Mouse (Mus musculus) heart, postnatal 25 days (tissue): ENCODE results near the gene Itpr1. TPM values are rescaled to one million over a fixed set of nuclear protein-coding genes. Genes with fewer than 3 reads are reported as not detected.

Source experiments
- DNase-seq: peaks from one replicate; pipeline ENCODE4 v3.0.0; 2022; ENCODE audit warnings: low spot score
- intact Hi-C: fragments of 180-260 bp; cut with DNase I; formaldehyde crosslinking; loops from one replicate; pipeline ENCODE4 v1.15.1; 2025
- total RNA-seq, 2 experiments: library from RNA; stranded (reverse); gene quantifications; 2 replicates each; pipeline ENCODE4 v1.2.3; 2021

Itpr1 gene
- total RNA-seq, 2 experiments from 2014 or later = 44.1 to 44.2 TPM

DNA sequence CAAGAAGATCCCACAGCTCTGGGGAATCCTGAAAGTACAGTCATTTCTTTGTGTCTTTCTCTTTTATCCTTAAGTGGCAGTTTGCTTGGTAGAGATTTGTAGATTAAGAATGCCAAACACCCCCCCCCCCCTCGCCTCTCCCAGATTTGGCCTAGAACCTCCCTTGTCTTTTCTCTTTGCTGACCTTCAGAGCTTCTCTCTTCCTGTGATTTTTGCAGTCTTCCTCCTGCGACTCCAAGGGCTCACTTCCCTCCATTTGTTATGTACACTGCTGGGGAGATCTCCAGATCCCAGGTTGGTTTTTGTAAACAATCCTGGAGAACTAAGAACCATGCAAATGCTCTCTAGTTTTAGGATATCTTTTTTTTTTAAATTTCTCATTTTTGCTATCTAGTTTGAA lies 45.7 kb downstream of the Itpr1 start:
- intact Hi-C loops = no loop called here
- no peak for DNase-seq

- DNase-seq = no peak
- intact Hi-C loops = no loop called here
Measured at GRCm38 (mm10) chr6:108259671-108260070, 46.8 kb downstream of the Itpr1 start.

DNA sequence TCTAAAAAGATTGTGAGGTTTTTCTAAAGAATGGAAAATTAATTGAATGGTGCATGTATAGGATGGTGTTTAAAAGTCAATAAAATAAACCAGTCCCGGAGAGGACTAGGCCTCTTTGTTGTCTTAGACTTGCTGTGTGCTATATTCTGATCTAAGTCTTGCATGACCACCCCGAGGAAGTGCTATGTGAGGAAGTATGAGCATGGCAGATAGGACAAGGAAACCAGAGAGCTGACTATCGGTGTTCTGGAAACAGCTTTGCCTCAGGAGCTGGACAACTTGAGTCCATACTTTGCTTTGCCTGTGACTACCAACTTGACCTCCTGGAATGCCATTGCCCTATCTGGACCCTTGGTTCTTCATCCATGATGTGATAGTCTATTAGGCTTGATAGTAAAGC lies 48.6 kb downstream of the Itpr1 start:
- DNase-seq = no peak
- intact Hi-C loops = no loop called here

DNA sequence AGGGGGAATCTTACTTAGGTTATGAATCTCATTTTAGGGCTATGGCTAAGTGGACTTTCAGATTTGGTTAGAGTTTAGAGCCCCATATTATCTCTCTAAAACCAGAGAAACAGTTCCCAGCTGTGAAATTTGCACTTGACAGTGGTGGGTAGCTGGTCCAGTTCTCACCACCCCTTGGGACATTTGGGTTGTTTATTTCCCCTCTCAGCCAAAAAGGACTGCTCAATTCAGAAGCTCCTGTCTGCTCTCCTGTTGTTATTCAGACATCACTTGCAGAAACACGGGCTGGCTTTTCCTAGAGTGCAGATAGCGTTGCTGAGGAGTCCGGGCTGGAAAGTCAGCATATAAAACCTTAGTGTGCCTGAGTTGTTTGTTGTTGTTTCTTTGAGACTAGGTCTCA lies 51.3 kb downstream of the Itpr1 start:
- DNase-seq = no peak
- intact Hi-C loops = no loop called here

- intact Hi-C loops = no loop called here
- DNase-seq = no peak
Measured at GRCm38 (mm10) chr6:108273451-108273850, 60.6 kb downstream of the Itpr1 start.

GRCm38 (mm10) chr6:108274364-108275084 lies 61.6 kb downstream of the Itpr1 start:
- DNase-seq = no peak
- intact Hi-C loops = no loop called here

- intact Hi-C loops = no loop called here
- no peak for DNase-seq
Measured at GRCm38 (mm10) chr6:108276880-108277507, 64.1 kb downstream of the Itpr1 start.

DNA sequence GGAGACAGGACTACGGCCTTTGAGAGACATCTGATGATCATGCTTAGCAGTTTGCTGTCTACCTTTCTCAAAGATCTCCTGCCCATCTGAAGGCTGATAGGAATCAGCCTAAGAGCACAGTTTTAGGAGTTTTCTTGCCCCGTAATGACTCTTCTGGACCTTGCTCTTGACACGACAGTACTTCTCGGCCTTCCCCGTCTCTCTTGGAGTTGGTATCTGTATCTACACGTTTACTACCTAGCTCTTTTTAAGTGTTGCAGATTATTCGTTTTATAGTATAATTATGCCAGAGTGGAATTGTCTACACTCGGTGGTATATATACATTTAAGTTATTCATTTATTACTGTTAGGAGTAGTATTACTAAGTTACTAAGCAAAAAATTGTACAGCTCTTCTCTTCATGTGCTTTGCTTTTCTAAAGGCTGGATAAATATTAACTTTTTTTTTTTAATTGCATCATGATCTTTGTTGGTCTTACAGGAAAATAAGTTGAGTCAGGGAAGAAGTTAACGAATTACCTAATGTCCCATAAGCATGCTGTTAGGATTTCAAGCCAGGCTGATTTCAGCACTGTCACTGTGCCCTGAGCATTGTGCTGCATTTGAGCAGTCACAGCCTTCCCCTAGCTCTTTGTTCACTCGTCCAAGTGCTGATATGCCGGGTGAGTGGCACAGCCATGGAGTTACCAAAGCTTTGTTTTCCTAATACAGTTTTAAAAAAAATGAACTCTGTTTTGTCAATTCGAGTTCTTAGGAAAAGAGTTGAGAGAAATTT lies 64.9 kb downstream of the Itpr1 start:
- intact Hi-C loops = no loop called here

GRCm38 (mm10) chr6:108278826-108279630 lies 66.1 kb downstream of the Itpr1 start:
- intact Hi-C loops = no loop called here
- no peak for DNase-seq

More for the DNA sequence above, 64.9 kb downstream of the Itpr1 start:
- no peak for DNase-seq

DNA sequence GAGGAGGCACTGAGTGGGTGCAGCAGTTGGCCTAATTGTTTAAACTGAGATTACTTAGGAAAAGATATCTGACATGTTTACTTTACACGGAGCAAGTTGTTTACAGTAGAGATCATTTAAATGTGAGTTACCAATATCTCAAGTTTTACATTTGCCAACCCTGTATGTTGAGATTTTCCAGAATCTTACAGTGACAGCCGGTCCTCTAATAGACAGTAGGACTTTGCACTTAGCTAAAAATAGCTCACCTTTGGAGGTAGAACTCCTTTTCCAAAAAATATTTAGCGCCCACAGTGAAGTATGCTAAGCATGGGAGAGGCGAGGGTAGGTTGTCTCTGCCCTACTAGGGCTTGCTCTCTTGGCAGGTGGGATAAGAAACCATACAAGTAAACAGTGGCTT lies 69.2 kb downstream of the Itpr1 start:
- intact Hi-C loops = no loop called here
- DNase-seq = no peak

DNA sequence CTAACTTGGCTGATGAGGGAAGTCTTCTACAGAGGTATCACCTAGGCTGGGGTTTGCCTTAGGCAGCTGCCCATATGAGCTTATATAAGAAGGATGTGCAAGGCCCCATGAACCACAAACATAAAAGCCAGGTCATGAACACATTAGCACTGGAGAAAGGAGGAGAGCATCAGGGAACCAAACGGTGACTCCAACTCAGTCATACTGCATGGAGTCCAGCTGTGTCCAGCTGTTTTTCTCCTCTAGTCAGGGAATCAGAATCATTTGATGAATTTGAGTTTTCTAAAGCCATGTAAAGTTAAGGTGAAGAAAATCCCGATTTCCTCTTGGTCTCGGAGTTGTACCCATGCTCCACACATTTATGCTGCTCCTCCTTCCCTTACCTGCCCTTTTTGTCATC lies 69.7 kb downstream of the Itpr1 start:
- DNase-seq = no peak
- intact Hi-C loops = no loop called here

DNA sequence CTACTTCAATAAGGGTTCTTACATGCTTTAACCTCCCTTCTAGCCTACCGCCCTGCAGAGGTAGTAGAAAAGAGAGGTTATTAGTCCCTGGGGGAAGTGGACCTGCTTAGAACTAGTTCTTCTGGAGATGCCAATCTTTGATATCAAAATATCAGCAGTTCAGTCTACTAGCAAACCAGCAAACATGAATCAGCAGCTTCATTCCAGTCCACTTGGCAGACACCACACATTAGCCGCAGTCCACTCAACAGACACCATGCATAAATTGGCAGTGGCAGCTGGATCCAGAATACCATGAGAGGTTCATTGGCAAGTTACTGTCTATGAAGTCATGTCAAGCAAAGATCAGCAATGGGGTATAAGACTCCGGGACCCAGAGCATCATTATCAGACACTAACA lies 71.8 kb downstream of the Itpr1 start:
- intact Hi-C loops = no loop called here
- no peak for DNase-seq

- intact Hi-C loops = no loop called here
- DNase-seq = no peak
Measured at GRCm38 (mm10) chr6:108288979-108289378, 76.1 kb downstream of the Itpr1 start.

GRCm38 (mm10) chr6:108290978-108291377 lies 78.1 kb downstream of the Itpr1 start:
- intact Hi-C loops = no loop called here
- no peak for DNase-seq

GRCm38 (mm10) chr6:108291556-108291955 lies 78.7 kb downstream of the Itpr1 start:
- intact Hi-C loops = no loop called here
- DNase-seq = no peak

- intact Hi-C loops = no loop called here
- DNase-seq = no peak
Measured at GRCm38 (mm10) chr6:108301856-108302255, 89.0 kb downstream of the Itpr1 start.

DNA sequence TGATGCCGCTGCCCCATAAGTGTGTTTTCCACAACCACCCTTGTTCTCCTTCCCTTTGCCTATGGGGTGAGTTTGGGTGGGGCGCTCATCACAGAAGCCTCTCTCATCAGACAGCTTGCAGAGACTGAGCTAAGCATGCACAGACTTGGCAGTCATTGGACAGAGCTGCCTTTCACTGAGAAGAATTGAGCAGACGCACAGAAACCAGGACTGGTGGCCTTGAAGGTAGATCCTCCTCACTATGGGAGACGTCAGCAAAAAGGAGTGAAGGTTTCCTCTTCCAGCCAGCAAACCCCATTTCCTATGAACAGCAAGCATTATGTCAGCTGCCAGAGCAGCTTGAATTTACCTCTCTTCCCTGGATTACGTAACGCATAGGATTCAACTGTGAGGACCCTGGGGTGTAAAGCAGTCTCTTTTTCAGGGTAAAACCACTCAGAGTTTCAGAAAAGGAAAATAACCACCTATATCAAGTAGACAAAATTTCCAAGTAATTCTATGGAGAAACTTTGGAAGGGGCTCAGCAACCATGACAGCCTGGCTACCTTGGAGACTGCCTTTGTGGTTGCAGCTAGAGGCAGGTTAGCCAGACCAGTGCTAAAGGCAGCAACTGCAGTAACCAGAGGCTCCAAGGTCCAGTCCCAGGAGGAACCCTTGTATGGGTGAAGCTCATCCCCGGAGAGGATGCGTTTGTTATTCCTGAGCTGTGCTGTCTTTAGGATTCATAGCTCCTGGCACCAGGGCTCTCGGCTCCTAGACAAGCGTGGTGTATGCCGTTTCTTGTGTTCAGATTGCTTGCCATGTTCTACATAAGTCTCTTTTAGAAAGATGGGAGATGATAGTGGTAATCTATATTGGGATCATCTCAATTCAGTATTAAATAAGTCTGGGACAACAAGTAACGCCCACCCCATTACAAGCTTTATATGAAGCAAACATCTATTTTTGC lies 91.0 kb downstream of the Itpr1 start:
- intact Hi-C loops = no loop called here

DNA sequence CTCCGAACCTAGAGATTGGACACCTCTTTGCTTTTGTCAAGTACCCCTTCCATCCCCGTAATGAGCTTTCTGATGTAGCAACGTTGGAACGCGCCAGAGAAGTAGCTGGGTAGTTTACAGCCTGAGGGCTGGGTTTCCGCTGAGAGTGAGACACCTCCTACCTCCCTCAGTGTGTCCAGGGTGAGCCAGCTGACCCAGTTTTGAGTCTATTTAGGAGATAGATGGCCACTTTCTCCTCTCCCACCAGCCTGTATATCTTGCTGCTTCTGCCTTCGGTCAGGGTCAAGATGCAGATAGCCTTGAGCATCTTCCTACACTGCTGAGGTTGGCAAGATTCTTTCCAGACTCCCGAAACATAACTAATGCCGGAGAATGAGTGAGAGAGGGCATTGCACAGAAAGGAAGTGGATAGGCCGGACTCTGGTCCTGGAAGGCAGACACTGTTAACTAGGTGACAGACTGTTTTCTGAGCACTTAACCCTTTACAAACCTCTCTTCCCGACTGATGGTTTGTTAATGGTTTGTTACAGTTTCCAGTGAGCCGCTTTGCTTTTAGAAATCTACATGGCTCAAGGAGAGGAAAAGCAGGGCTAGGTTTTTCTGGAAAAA lies 92.4 kb downstream of the Itpr1 start:
- intact Hi-C loops = no loop called here
- no peak for DNase-seq

More for the DNA sequence above, 91.0 kb downstream of the Itpr1 start:
- no peak for DNase-seq

- intact Hi-C loops = loop anchor here (2.0 kb wide), 1 partner anchor 93 kb away; the partner anchor contains the start of gene Itpr1
- DNase-seq = peak; percentile 61
Measured at GRCm38 (mm10) chr6:108306240-108306639, 93.3 kb downstream of the Itpr1 start.
